Mouse (Mus musculus): ENCODE results near the gene Muc16.

Gene Muc16

DNA sequence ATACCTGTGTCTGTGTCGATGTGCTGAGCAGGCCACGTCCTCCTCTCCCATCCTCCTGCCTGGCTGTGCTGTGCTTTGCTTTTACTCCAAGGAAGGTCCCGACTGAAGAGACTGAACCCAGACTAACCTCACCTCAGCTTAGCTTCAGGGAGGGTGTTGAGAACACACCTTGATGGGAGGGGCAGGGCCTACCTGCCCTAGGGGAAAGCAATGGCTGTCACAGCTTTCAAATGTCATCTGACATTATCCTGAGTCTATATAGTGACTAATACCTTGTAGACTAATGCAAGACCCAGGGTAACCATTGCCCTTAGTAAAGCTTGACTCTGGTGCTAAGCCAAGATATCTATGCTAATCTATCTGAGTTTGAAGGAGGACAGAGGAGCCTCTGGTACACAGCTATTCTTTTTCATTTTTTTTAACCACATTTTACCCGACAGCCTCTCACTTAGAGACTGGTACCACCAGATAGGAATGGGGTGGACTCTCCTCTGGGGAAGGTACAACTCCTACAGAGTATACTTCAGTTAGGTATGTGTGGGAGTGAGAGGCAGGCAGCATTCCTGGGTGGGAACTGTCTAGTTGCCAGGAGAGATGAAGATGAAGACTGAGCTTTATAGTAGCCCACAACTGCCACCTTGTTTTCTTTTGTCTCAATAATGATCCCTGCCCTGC lies at the start of gene Muc16:
TSS of gene Muc16 (minus strand) at position 51 of the 675 bp plus-strand sequence.
- no peak for DNase-seq (ENCODE audit: low read depth, low spot score)

- DNase-seq (ENCODE audit: low read depth, low spot score): no peak
Observed at GRCm38 (mm10) chr9:18722712-18723099, 48.4 kb upstream of the Muc16 start.

DNA sequence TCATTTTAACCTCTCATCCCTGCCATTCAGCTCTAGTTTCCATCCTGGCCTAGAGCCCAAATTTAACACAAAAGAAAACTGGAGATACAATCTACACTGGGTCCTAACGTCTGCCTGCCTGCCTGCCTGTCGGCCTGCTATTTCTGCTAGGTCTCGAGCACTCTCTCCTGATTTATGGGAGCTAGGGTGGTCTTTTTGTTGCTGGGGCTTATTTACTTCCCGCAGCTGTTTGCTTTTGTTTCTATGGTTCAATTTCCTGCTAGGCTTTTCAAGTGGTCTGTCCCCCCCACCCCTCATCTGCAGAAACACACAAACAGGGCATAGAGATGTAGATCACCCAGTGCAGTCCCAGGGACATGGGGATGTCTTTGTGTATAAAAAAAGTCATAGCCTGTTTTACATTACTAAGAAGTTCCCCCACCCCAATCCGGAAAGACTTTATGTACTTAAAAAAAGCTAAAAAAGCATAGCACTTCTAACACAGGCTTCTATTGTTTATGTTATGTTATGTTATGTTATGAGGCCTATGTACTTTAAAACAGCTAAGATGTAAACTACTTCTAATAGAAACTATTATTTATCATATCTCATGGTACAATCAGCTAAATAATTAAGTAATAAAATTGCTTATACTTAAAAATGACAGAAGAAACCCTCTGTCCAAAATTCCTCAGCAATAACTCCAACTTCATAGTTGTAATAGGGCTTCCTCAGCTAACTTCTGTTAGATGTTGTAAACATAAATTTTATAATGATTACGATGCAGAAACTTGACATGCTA lies 47.8 kb upstream of the Muc16 start:
- no peak for DNase-seq (ENCODE audit: low read depth, low spot score)

GRCm38 (mm10) chr9:18721011-18721410 lies 46.7 kb upstream of the Muc16 start:
- no peak for DNase-seq (ENCODE audit: low read depth, low spot score)

DNA sequence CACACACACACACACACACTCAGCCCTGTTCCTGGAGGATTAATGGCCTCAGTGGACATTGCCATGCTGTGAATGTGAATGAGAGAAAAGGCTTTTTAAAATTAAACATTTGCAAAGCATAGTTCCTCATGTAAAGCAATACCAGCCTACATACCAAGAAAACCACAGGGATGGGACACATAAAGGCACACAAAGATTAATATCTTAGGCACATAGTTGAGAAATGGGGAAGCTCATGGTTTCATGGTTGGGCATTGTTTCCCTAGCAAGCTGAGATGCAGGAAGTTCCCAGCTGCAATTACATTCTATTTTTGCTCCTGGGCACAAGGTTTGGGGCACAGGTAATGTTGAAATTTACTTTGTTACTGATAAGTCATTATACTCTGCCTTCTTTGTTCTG lies 31.3 kb upstream of the Muc16 start:
- no peak for DNase-seq (ENCODE audit: low read depth, low spot score)

GRCm38 (mm10) chr9:18598366-18598765 lies 76.0 kb downstream of the Muc16 start:
- no peak for DNase-seq (ENCODE audit: low read depth, low spot score)

- no peak for DNase-seq (ENCODE audit: low read depth, low spot score)
Observed at GRCm38 (mm10) chr9:18508098-18508497, 166.2 kb downstream of the Muc16 start.

DNA sequence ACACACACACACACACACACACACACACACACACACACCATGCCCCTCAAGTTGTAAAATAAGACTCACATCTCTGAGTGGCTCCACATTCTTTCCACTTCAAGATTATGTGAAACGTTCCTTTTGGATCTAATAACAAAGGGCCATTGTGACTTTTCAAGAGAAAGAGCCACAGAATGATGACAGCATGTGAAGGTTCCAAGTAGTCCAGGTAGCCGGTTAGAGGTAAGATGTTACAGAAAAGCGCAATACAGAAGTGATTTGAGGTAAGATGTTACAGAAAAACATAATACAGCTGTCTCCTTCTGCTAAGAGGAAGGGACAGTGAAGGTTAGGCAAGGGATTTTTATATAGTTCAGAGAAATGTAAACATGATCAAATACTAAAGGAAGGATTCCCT lies 196.2 kb downstream of the Muc16 start, which contains the start of the genes Zfp558 and Mbd3l1:
TSS of gene Zfp558 (minus strand) at position 101 of the 400 bp plus-strand sequence.
TSS of gene Mbd3l1 (plus strand) at position 192 of the 400 bp plus-strand sequence.
- DNase-seq (ENCODE audit: low read depth, low spot score): no peak

- DNase-seq (ENCODE audit: low read depth, low spot score): peak; percentile 52
Observed at GRCm38 (mm10) chr9:18473324-18474128, 200.8 kb downstream of the Muc16 start.

- DNase-seq (ENCODE audit: low read depth, low spot score): no peak
Observed at GRCm38 (mm10) chr9:18468005-18468404, 206.3 kb downstream of the Muc16 start.

GRCm38 (mm10) chr9:18467350-18467749 lies 207.0 kb downstream of the Muc16 start:
- no peak for DNase-seq (ENCODE audit: low read depth, low spot score)

DNA sequence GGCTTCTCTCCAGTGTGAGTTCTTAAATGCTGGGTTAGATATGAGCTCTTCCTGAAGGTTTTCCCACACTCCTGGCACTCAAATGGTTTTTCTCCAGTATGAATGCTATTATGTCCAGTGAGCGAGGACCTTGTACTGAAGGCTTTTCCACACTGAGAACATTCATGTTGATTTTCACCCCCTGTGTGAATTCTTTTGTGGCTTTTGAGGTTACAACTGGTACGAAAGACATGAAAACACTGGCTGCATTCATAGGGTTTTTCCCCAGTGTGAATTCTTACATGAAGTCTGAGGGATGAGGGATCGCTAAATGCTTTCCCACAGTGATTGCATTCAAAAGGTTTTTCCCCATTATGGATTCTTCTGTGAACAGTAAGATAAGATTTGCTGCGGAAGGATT lies 217.8 kb downstream of the Muc16 start:
- no peak for DNase-seq (ENCODE audit: low read depth, low spot score)

Measured in WW6 (cell line).